Mouse (Mus musculus) heart, embryonic 11.5 days (tissue): Measurements from ENCODE around the gene Baz2a. TPM values are rescaled to one million over a fixed set of nuclear protein-coding genes. Genes with fewer than 3 reads are reported as not detected.

Experiments used
- ATAC-seq: fragments of 200-750 bp; cut with Nextera tagmentation; replicated peaks from 2 replicates; pipeline ENCODE4 v1.8.0; 2017; ENCODE audit warnings: moderate library complexity; ENCODE audit not compliant: insufficient number of reproducible peaks, low FRiP score, low TSS enrichment
- H3K27ac ChIP-seq: fragments of 300-500 bp; sonication (generic); 2 replicates; pipeline ENCODE4 v1.5.1; 2014; ENCODE audit warnings: mild to moderate bottlenecking, low read depth, low read length
- H3K27me3 ChIP-seq: fragments of 300-500 bp; sonication (generic); 2 replicates; pipeline ENCODE4 v1.6.1; 2014; ENCODE audit warnings: mild to moderate bottlenecking, low read length, mixed read lengths; ENCODE audit not compliant: control insufficient read depth, insufficient read depth
- H3K36me3 ChIP-seq: fragments of 300-500 bp; sonication (generic); 2 replicates; pipeline ENCODE4 v1.6.1; 2014; ENCODE audit warnings: mild to moderate bottlenecking, low read length, moderate library complexity, mixed read lengths; ENCODE audit not compliant: control insufficient read depth, insufficient read depth
- H3K4me1 ChIP-seq: fragments of 300-500 bp; sonication (generic); 2 replicates; pipeline ENCODE4 v1.6.1; 2014; ENCODE audit warnings: low read length; ENCODE audit not compliant: control insufficient read depth, insufficient read depth
- H3K4me2 ChIP-seq: fragments of 300-500 bp; sonication (generic); 2 replicates; pipeline ENCODE4 v1.6.1; 2014; ENCODE audit warnings: mild to moderate bottlenecking, moderate library complexity
- H3K4me3 ChIP-seq: fragments of 300-500 bp; sonication (generic); 2 replicates; pipeline ENCODE4 v1.5.1; 2014; ENCODE audit warnings: low read depth, low read length
- H3K9ac ChIP-seq: fragments of 300-500 bp; sonication (generic); 2 replicates; pipeline ENCODE4 v1.6.1; 2014; ENCODE audit warnings: mild to moderate bottlenecking, low read depth, low read length, moderate library complexity
- H3K9me3 ChIP-seq: fragments of 300-500 bp; sonication (generic); replicated peaks from 2 replicates; pipeline ENCODE4 v1.6.1; 2016; ENCODE audit warnings: low read length; ENCODE audit not compliant: control insufficient read depth
- WGBS: fragments of 180-500 bp; shearing (Covaris S2); extraction: QIAGEN DNeasy Blood & Tissue Kit; methylation state at CpG from one replicate; pipeline ENCODE4 v1.1.7; 2014; ENCODE audit not compliant: insufficient replicate concordance; 5-methylcytosine and 5-hydroxymethylcytosine counted together
- polyA plus RNA-seq: library from polyadenylated mRNA; unstranded; fragments of >200 nt; fragmentation: Nextera tagmentation; extraction: Ambion mirVana; gene quantifications from 2 replicates; pipeline ENCODE4 v1.2.1, GENCODE M21; 2014

Baz2a gene
- polyA plus RNA-seq = 10.9 and 21.7 TPM in 2 replicates

DNA sequence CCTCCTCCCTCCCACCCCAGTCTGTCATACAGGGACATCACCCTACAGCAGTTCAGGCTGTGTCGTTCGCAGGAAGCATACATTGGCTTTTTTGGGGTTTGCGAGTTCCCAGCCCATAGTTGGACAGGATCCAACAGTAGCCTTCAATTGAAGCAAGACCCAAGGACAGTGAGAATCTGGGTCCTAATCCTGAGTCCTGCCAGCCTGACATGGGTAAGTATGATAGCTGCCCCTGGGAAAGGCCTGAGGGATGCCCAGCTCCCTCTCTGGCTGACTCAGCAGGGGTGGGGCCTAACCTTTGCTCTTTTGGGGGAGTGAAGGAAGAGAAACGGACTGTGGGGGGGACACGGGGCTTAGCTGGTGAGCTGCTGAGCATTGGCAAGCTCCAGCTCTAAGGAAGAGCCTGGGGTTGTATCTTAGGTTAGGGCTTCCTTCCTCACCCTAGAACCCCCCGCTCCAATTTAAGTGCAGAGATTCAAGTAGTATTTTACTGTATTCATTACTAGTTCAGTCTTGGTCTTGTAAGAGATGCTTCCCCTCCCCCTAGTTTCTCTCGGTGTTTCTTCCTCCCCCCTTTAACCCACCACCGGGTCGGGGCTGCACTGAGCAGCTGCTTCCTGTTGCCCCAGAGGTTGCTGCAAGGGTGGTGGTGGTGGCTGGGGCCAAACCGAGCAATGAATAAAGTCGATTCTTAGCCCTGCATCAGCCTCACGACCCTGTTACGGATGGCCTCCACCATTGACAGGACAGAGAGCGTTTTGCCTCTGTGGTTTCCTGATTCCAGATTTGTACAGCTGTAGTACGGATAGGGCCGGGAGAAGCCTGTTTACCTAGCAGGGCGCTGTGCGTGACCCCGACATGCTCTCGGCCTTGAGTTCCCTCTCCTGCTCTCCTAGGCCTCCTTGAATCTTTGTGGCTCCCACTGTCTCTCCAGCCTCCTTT lies at the start of gene Baz2a:
TSS of gene Baz2a (plus strand) at position 14 of the 942 bp plus-strand sequence.
- peaks cover 33% of the 10 kb centered on the region for H3K4me1 ChIP-seq
- H3K4me3 ChIP-seq = peak within 1 kb of the TSS; percentile 90
- WGBS = 1% methylated on average over 20 of the region's 20 CpGs
- peak; percentile 73 for ATAC-seq
- H3K27me3 ChIP-seq = no peaks in the 10 kb centered on the region
- H3K36me3 ChIP-seq = peaks cover 25% of the 10 kb centered on the region
- H3K9ac ChIP-seq = peak within 1 kb of the TSS; percentile 90
- H3K27ac ChIP-seq = peak within 1 kb of the TSS; percentile 97
- H3K4me2 ChIP-seq = peak within 1 kb of the TSS; percentile 95
- no peaks in the 10 kb centered on the region for H3K9me3 ChIP-seq

DNA sequence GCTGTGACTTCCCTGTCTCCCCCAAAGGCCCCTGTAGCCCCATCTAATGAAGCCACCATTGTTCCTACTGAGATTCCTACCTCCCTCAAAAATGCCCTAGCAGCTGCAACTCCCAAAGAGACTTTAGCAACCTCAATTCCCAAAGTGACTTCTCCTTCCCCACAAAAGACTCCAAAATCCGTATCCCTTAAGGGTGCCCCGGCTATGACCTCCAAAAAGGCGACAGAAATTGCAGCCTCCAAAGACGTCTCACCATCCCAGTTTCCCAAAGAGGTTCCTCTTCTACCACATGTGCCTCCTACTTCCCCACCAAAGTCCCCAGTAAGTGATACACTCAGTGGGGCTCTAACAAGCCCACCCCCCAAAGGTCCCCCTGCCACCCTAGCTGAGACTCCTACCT lies 49.7 kb upstream of the Baz2a start:
- Histone ChIP-seq H3K4me1 (peaks cover 64% of the 10 kb centered on the region), H3K9me3 (no peaks in the 10 kb centered on the region), H3K4me3 (no peak overlapping the region), H3K36me3 (peaks cover 25% of the 10 kb centered on the region), H3K27me3 (no peaks in the 10 kb centered on the region), H3K4me2 (no peak overlapping the region), H3K27ac (no peak overlapping the region), H3K9ac (0 out of 2 replicates have a peak overlapping the region, but pooled peaks have one; percentile 22)
- WGBS = 77% methylated on average over 4 of the region's 4 CpGs
- no peak for ATAC-seq

DNA sequence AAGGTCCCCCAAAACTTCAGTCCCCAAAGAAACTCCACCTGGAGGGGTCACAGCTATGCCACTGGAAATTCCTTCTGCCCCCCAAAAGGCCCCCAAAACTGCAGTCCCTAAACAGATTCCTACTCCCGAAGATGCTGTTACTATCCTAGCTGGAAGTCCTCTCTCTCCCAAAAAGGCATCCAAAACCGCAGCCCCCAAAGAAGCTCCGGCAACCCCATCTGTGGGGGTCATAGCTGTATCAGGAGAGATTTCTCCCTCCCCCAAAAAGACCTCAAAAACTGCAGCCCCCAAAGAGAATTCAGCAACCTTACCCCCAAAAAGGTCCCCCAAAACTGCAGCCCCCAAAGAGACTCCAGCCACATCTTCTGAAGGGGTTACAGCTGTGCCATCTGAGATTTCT lies 48.9 kb upstream of the Baz2a start:
- peaks cover 29% of the 10 kb centered on the region for H3K36me3 ChIP-seq
- no peaks in the 10 kb centered on the region for H3K9me3 ChIP-seq
- H3K4me2 ChIP-seq = no peak overlapping the region
- no peak overlapping the region for H3K27ac ChIP-seq
- ATAC-seq = no peak
- H3K4me3 ChIP-seq = no peak overlapping the region
- H3K27me3 ChIP-seq = no peaks in the 10 kb centered on the region
- WGBS = 95% methylated on average over 3 of the region's 3 CpGs
- H3K9ac ChIP-seq = peak overlapping the region; percentile 43; the same call in 1 of the 2 replicates
- peaks cover 59% of the 10 kb centered on the region for H3K4me1 ChIP-seq

DNA sequence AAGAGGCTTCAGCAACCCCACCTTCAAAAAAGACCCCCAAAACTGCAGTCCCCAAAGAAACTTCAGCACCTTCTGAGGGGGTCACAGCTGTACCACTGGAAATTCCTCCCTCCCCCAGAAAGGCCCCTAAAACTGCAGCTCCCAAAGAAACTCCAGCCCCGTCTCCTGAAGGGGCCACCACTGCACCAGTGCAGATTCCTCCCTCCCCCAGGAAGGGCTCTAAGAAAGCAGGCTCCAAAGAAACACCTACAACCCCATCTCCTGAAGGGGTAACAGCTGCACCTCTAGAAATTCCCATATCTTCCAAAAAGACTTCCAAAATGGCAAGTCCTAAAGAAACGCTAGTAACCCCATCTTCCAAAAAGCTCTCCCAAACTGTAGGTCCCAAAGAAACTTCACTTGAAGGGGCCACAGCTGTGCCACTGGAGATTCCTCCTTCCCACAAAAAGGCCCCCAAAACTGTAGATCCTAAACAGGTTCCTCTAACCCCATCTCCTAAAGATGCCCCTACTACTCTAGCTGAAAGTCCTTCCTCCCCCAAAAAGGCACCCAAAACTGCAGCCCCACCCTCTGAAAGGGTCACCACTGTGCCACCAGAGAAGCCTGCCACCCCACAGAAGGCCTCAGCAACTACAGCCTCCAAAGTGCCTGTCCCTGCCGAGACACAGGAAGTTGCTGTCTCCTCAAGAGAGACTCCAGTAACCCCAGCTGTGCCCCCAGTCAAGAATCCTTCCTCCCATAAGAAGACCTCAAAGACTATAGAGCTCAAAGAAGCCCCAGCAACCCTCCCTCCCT lies 48.1 kb upstream of the Baz2a start:
- H3K4me2 ChIP-seq = peak overlapping the region; percentile 20
- WGBS = 43% methylated on average over 3 of the region's 3 CpGs

DNA sequence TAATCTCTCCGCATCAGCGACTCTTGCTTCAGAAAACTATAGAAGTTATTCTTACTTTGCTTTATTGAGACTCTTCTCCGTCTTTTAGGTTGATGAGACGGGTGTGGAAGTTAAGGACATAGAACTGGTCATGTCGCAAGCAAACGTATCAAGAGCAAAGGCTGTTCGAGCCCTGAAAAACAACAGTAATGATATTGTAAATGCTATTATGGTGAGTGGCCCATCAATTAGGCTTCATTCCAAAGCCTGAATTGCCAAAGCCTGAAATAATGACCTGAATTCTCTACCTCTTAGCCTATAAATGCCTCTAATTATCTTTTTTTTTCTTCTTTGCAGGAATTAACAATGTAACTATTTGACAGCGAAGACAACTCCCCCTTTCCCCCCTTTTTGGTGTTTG lies 43.2 kb upstream of the Baz2a start:
- Histone ChIP-seq H3K4me3 (no peak overlapping the region), H3K4me2 (no peak overlapping the region), H3K36me3 (peaks cover 38% of the 10 kb centered on the region), H3K9me3 (no peaks in the 10 kb centered on the region), H3K4me1 (peaks cover 19% of the 10 kb centered on the region), H3K27ac (no peak overlapping the region), H3K27me3 (no peaks in the 10 kb centered on the region), H3K9ac (no peak overlapping the region)
- 94% methylated on average over 8 of the region's 8 CpGs for WGBS
- no peak for ATAC-seq

More for the DNA sequence above, 48.1 kb upstream of the Baz2a start:
- Histone ChIP-seq H3K4me3 (0 out of 2 replicates have a peak overlapping the region, but pooled peaks have one; percentile 10), H3K4me1 (peaks cover 53% of the 10 kb centered on the region), H3K9me3 (no peaks in the 10 kb centered on the region), H3K9ac (peak overlapping the region; percentile 43; the same call in 1 of the 2 replicates), H3K27ac (peak overlapping the region; percentile 51), H3K27me3 (no peaks in the 10 kb centered on the region), H3K36me3 (peaks cover 29% of the 10 kb centered on the region)
- ATAC-seq = no peak

DNA sequence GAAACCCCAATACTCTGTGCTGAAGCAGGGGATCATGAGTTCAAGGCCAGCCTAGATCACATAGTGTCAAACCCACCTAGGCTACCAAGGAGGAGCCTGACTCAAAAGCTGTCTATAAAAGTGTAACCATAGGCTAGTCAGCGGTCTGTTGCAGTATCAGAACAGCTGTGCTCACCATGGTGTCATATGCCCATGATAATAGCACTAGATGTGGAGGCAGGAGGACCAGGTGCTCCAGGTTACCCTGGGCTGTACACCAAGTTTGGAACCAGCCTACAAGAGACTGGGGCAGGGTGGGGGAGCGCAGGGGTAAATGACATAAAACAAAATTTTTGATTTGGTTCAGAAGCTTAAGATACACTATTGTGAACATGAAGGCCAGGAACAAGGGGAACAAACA lies 41.6 kb upstream of the Baz2a start:
- H3K27me3 ChIP-seq = no peaks in the 10 kb centered on the region
- no peak overlapping the region for H3K4me3 ChIP-seq
- peaks cover 31% of the 10 kb centered on the region for H3K36me3 ChIP-seq
- 98% methylated on average over 2 of the region's 2 CpGs for WGBS
- H3K9me3 ChIP-seq = no peaks in the 10 kb centered on the region
- ATAC-seq = no peak
- H3K9ac ChIP-seq = no peak overlapping the region
- no peak overlapping the region for H3K4me2 ChIP-seq
- no peak overlapping the region for H3K27ac ChIP-seq
- H3K4me1 ChIP-seq = peaks cover 3% of the 10 kb centered on the region

DNA sequence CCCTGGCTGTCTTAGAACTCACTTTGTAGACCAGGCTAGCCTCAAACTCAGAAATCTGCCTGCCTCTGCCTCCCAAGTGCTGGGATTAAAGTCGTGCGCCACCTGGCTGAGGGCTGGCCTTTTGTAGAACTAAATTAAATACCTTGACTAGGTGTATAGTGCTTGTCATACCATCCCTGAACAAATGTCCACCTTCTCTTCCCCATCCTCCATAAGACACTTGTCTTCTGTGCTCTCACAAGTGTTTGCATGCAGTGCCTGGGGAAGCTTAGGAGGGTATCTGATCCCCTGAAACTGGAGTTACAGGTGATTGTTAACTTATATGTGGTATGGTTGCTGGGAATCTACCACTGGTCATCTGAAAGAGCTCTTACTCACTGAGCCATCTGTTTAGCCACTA lies 41.0 kb upstream of the Baz2a start:
- Histone ChIP-seq H3K4me2 (no peak overlapping the region), H3K27ac (no peak overlapping the region), H3K9me3 (no peaks in the 10 kb centered on the region), H3K4me1 (no peaks in the 10 kb centered on the region), H3K9ac (no peak overlapping the region), H3K27me3 (no peaks in the 10 kb centered on the region), H3K36me3 (peaks cover 27% of the 10 kb centered on the region), H3K4me3 (no peak overlapping the region)
- ATAC-seq = no peak
- WGBS = 84% methylated on average over 2 of the region's 2 CpGs

DNA sequence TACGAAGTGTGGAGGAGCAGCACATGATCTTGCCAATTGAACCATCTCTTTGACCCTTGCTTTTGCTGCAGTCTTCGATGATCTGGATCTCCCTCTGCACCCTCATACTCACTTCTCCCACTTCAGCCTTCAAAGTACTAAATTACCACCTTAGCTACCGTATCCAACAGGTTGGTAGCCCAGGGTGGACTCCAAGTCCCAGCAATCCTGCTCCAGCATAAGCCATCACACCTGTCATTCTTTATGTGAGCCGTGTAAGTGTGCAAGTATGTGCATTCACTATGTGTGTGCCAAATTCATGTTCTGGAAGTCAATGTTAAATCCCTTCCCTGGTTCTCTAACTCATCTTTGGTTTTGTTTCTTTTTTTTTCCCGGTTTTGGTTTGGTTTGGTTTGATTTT lies 39.8 kb upstream of the Baz2a start:
- H3K4me1 ChIP-seq = no peaks in the 10 kb centered on the region
- H3K27me3 ChIP-seq = no peaks in the 10 kb centered on the region
- H3K9me3 ChIP-seq = no peaks in the 10 kb centered on the region
- H3K4me3 ChIP-seq = no peak overlapping the region
- H3K27ac ChIP-seq = no peak overlapping the region
- 94% methylated on average over 5 of the region's 5 CpGs for WGBS
- H3K36me3 ChIP-seq = peaks cover 19% of the 10 kb centered on the region
- ATAC-seq = no peak
- H3K4me2 ChIP-seq = no peak overlapping the region
- H3K9ac ChIP-seq = no peak overlapping the region
